Mouse (Mus musculus) CH12.LX (cell line): Measurements from ENCODE around the gene Gm2174.

ENCODE experiments used
- EP300 ChIP-seq: IDR thresholded peaks from 2 replicates; pipeline ENCODE4 v1.6.1; 2011; ENCODE audit warnings: low read length, improper control_type of control experiment
- ETS1 ChIP-seq: conservative IDR thresholded peaks from 2 replicates; pipeline ENCODE4 v1.6.1; 2012; ENCODE audit warnings: low read depth, mild to moderate bottlenecking, inconsistent platforms, low read length, improper control_type of control experiment, moderate library complexity
- MAX ChIP-seq: IDR thresholded peaks from 2 replicates; pipeline ENCODE4 v1.6.1; 2011; ENCODE audit warnings: low read length, improper control_type of control experiment
- MEF2A ChIP-seq: IDR thresholded peaks from 2 replicates; pipeline ENCODE4 v1.6.1; 2014; ENCODE audit warnings: low read depth, mild to moderate bottlenecking, inconsistent platforms, low read length, improper control_type of control experiment, borderline replicate concordance

- TF ChIP-seq MEF2A (no peak), ETS1 (no peak), MAX (no peak), EP300 (no peak)
These were observed at the start of gene Gm2174 for GRCm38 (mm10) chrX:56447524-56448015.
